Mouse (Mus musculus): ENCODE measurements at regions not wholly inside any gene's neighbourhood (a gene's known extent, or its start where the extent isn't known, plus 50 kb on each side); places are given as distances from the start of the nearest gene placed in this dataset.

DNA sequence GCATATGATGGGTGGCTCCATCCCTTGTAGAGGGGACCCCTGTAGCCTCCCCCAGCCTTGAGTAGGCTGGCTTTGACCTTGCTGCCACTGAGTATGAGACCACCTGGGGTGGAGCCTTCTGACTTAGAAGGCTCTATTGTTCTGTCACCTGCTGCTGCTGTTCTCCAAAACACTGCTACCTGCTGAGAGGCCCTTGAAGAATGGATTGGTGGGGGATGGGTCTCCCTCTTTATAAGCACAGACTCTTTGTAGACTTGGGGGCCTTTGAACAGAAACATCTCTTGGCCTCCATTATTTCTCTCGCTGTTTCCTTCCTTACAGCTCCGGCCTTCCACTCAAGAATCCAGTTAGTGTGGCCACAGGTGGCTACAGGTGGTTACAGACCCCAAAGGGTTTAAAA is 576.1 kb upstream of the 4930452B06Rik start:
- ATAC-seq (no peak), DNase-seq (ENCODE audit: low spot score) (no peak)
- Histone ChIP-seq H3K4me2 (ENCODE audit: low read length) (no peak overlapping the region), H3K27me3 (replicated peaks; ENCODE audit: control insufficient read depth, insufficient read depth, low read length) (no peaks in the 10 kb centered on the region), H3K9me3 (replicated peaks; ENCODE audit: control insufficient read depth, low read length) (no peaks in the 10 kb centered on the region), H3K36me3 (ENCODE audit: control insufficient read depth, insufficient read depth, low read length) (no peaks in the 10 kb centered on the region), H3K9ac (ENCODE audit: low read length) (no peak overlapping the region), H3K4me1 (ENCODE audit: control insufficient read depth, insufficient read depth, low read length) (no peaks in the 10 kb centered on the region), H3K4me3 (ENCODE audit: low read depth, low read length) (no peak overlapping the region), H3K27ac (ENCODE audit: low read depth, low read length) (no peak overlapping the region)
- WGBS, result 14% methylated on average over 2 of the region's 2 CpGs

- 71% methylated on average over 6 of the region's 6 CpGs for WGBS
- ATAC-seq (peak; percentile 61; the same call in 1 of the 2 replicates), DNase-seq (ENCODE audit: low spot score) (peak; percentile 56)
- Histone ChIP-seq H3K9ac (ENCODE audit: low read length) (no peak overlapping the region), H3K4me1 (ENCODE audit: control insufficient read depth, insufficient read depth, low read length) (no peaks in the 10 kb centered on the region), H3K27ac (ENCODE audit: low read depth, low read length) (no peak overlapping the region), H3K4me2 (ENCODE audit: low read length) (no peak overlapping the region), H3K4me3 (ENCODE audit: low read depth, low read length) (no peak overlapping the region), H3K36me3 (ENCODE audit: control insufficient read depth, insufficient read depth, low read length) (no peaks in the 10 kb centered on the region), H3K27me3 (replicated peaks; ENCODE audit: control insufficient read depth, insufficient read depth, low read length) (no peaks in the 10 kb centered on the region), H3K9me3 (replicated peaks; ENCODE audit: control insufficient read depth, low read length) (no peaks in the 10 kb centered on the region)
Measured at GRCm38 (mm10) chr14:9227670-9228069, 561.6 kb upstream of the 4930452B06Rik start.

GRCm38 (mm10) chr14:9200246-9200645 is 534.2 kb upstream of the 4930452B06Rik start:
- no peak overlapping the region for H3K9ac ChIP-seq (ENCODE audit: low read length)
- 89% methylated on average over 2 of the region's 2 CpGs for WGBS
- no peak overlapping the region for H3K4me2 ChIP-seq (ENCODE audit: low read length)
- no peaks in the 10 kb centered on the region for H3K9me3 ChIP-seq (replicated peaks; ENCODE audit: control insufficient read depth, low read length)
- H3K36me3 ChIP-seq (ENCODE audit: control insufficient read depth, insufficient read depth, low read length), result no peaks in the 10 kb centered on the region
- ATAC-seq (no peak), DNase-seq (ENCODE audit: low spot score) (peak; percentile 16)
- H3K27ac ChIP-seq (ENCODE audit: low read depth, low read length), result no peak overlapping the region
- H3K4me1 ChIP-seq (ENCODE audit: control insufficient read depth, insufficient read depth, low read length), result no peaks in the 10 kb centered on the region
- H3K4me3 ChIP-seq (ENCODE audit: low read depth, low read length), result no peak overlapping the region
- H3K27me3 ChIP-seq (replicated peaks; ENCODE audit: control insufficient read depth, insufficient read depth, low read length), result no peaks in the 10 kb centered on the region

GRCm38 (mm10) chr14:9192122-9192769 is 526.2 kb upstream of the 4930452B06Rik start:
- no peak overlapping the region for H3K4me3 ChIP-seq (ENCODE audit: low read depth, low read length)
- ATAC-seq (no peak), DNase-seq (ENCODE audit: low spot score) (no peak)
- H3K36me3 ChIP-seq (ENCODE audit: control insufficient read depth, insufficient read depth, low read length), result no peaks in the 10 kb centered on the region
- no peaks in the 10 kb centered on the region for H3K9me3 ChIP-seq (replicated peaks; ENCODE audit: control insufficient read depth, low read length)
- WGBS, result 87% methylated on average over 4 of the region's 4 CpGs
- no peaks in the 10 kb centered on the region for H3K4me1 ChIP-seq (ENCODE audit: control insufficient read depth, insufficient read depth, low read length)
- no peaks in the 10 kb centered on the region for H3K27me3 ChIP-seq (replicated peaks; ENCODE audit: control insufficient read depth, insufficient read depth, low read length)
- no peak overlapping the region for H3K9ac ChIP-seq (ENCODE audit: low read length)
- H3K4me2 ChIP-seq (ENCODE audit: low read length), result no peak overlapping the region
- H3K27ac ChIP-seq (ENCODE audit: low read depth, low read length), result no peak overlapping the region

- no peak overlapping the region for H3K9ac ChIP-seq (ENCODE audit: low read length)
- H3K36me3 ChIP-seq (ENCODE audit: control insufficient read depth, insufficient read depth, low read length), result no peaks in the 10 kb centered on the region
- WGBS, result 77% methylated on average over 3 of the region's 3 CpGs
- no peak overlapping the region for H3K4me3 ChIP-seq (ENCODE audit: low read depth, low read length)
- no peak overlapping the region for H3K4me2 ChIP-seq (ENCODE audit: low read length)
- no peaks in the 10 kb centered on the region for H3K9me3 ChIP-seq (replicated peaks; ENCODE audit: control insufficient read depth, low read length)
- H3K27ac ChIP-seq (ENCODE audit: low read depth, low read length), result no peak overlapping the region
- H3K27me3 ChIP-seq (replicated peaks; ENCODE audit: control insufficient read depth, insufficient read depth, low read length), result no peaks in the 10 kb centered on the region
- H3K4me1 ChIP-seq (ENCODE audit: control insufficient read depth, insufficient read depth, low read length), result no peaks in the 10 kb centered on the region
- ATAC-seq (no peak), DNase-seq (ENCODE audit: low spot score) (no peak)
Measured at GRCm38 (mm10) chr14:9191664-9192063, 525.6 kb upstream of the 4930452B06Rik start.

DNA sequence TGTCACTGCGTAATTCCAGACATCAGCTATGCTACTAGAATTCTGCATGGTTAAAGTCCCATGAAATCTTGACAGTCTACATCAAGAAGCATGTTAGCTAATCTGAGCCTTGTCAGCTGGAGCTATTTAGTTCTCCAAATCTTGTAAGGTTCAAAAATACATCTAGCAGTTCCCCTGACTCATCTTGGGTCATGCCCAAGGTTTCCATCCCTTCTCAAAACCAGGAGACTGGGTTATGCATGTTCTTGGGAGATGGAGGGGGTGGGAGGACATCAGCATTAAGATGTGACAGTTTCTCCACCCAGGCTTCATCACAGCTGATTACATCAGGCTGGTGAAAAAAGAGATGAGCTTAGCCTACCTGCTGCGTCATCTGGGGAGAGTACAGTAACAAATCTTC is 495.3 kb upstream of the 4930452B06Rik start:
- no peak for DNase-seq (ENCODE audit: low spot score)
- no peak overlapping the region for H3K4me2 ChIP-seq (ENCODE audit: low read length)
- H3K4me1 ChIP-seq (ENCODE audit: control insufficient read depth, insufficient read depth, low read length), result no peaks in the 10 kb centered on the region
- H3K27me3 ChIP-seq (replicated peaks; ENCODE audit: control insufficient read depth, insufficient read depth, low read length), result no peaks in the 10 kb centered on the region
- no peaks in the 10 kb centered on the region for H3K9me3 ChIP-seq (replicated peaks; ENCODE audit: control insufficient read depth, low read length)
- H3K27ac ChIP-seq (ENCODE audit: low read depth, low read length), result no peak overlapping the region
- 96% methylated on average over 2 of the region's 2 CpGs for WGBS
- H3K36me3 ChIP-seq (ENCODE audit: control insufficient read depth, insufficient read depth, low read length), result no peaks in the 10 kb centered on the region
- no peak overlapping the region for H3K9ac ChIP-seq (ENCODE audit: low read length)
- H3K4me3 ChIP-seq (ENCODE audit: low read depth, low read length), result no peak overlapping the region
- no peak for ATAC-seq

DNA sequence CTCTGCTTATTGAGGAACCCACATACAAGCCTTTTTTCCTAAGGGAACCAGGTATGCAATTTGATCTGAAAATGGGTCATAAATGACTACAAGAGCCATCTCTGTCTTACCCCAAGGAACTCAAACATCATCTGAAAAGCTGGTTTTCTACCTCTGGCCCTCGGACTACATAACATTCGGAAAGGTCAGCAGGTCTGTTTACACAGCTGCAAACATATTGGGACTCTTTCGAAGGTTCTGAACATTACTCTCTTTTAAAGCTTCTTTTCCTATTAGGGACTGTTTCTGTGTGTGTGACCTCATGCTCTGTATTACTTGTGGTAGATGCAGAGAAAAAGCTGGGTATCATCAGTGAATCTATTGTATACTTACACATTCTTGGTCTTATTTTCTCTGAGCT is 491.9 kb upstream of the 4930452B06Rik start:
- ATAC-seq (no peak), DNase-seq (ENCODE audit: low spot score) (no peak)
- Histone ChIP-seq H3K4me2 (ENCODE audit: low read length) (no peak overlapping the region), H3K4me1 (ENCODE audit: control insufficient read depth, insufficient read depth, low read length) (no peaks in the 10 kb centered on the region), H3K27me3 (replicated peaks; ENCODE audit: control insufficient read depth, insufficient read depth, low read length) (no peaks in the 10 kb centered on the region), H3K4me3 (ENCODE audit: low read depth, low read length) (no peak overlapping the region), H3K9ac (ENCODE audit: low read length) (no peak overlapping the region), H3K9me3 (replicated peaks; ENCODE audit: control insufficient read depth, low read length) (no peaks in the 10 kb centered on the region), H3K36me3 (ENCODE audit: control insufficient read depth, insufficient read depth, low read length) (no peaks in the 10 kb centered on the region), H3K27ac (ENCODE audit: low read depth, low read length) (no peak overlapping the region)
- 93% methylated on average over 3 of the region's 3 CpGs for WGBS

DNA sequence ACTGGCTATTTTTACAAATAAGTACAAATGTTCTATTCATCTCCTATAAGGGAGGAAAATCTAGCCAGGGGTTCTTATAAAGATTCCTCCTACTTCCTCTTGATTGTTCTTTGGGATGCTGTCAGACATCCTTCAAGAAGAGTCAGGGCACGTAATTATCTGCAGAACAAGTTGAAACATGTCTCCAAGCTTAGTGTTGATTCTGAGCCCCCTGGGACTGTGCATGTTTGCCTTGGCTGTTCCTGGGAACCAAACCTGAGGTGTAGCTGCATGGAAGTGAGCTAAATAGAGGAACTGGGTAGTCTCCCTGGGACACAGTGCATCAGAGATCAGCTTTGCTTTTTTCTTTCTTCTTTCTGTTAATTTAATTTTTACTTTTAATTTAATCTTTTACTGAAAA is 484.8 kb upstream of the 4930452B06Rik start:
- DNase-seq (ENCODE audit: low spot score) (peak; percentile 25), ATAC-seq (no peak)
- Histone ChIP-seq H3K9ac (ENCODE audit: low read length) (no peak overlapping the region), H3K36me3 (ENCODE audit: control insufficient read depth, insufficient read depth, low read length) (no peaks in the 10 kb centered on the region), H3K27me3 (replicated peaks; ENCODE audit: control insufficient read depth, insufficient read depth, low read length) (no peaks in the 10 kb centered on the region), H3K27ac (ENCODE audit: low read depth, low read length) (no peak overlapping the region), H3K9me3 (replicated peaks; ENCODE audit: control insufficient read depth, low read length) (no peaks in the 10 kb centered on the region), H3K4me1 (ENCODE audit: control insufficient read depth, insufficient read depth, low read length) (no peaks in the 10 kb centered on the region), H3K4me2 (ENCODE audit: low read length) (no peak overlapping the region), H3K4me3 (ENCODE audit: low read depth, low read length) (no peak overlapping the region)
- WGBS, result 72% methylated on average over 1 of the region's 1 CpGs

DNA sequence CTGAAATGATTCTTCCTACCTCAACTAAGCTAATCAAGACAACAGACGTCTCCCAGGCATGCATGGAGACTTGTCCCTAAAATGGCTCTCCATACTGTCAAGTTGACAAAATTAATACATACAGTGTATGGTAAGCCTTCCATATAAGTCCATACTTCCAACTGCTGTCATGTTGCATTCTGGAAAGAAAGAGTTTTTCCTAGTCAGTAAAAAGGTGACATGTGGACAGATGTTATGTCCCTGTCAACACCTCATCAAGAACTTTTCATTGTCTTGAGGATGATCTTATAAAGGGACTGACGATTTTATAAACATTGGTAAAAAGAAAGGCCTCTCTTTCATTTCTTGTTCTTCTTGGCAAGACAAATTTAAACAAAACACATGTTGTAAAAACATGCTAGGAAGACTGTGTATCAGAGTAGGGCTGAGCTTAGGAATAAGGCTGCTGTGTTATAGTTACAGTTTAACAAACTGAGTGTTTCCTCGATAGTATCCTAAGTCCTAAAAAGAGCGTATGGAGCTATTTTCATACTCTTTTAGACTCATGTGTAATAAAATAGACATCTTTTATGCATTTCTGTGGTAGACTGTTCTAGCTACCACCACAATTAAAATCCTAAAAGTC is 480.7 kb upstream of the 4930452B06Rik start:
- WGBS, result 87% methylated on average over 4 of the region's 4 CpGs
- H3K4me2 ChIP-seq (ENCODE audit: low read length), result no peak overlapping the region
- DNase-seq (ENCODE audit: low spot score), result no peak

More for the DNA sequence above, 480.7 kb upstream of the 4930452B06Rik start:
- no peaks in the 10 kb centered on the region for H3K4me1 ChIP-seq (ENCODE audit: control insufficient read depth, insufficient read depth, low read length)
- H3K9me3 ChIP-seq (replicated peaks; ENCODE audit: control insufficient read depth, low read length), result no peaks in the 10 kb centered on the region
- no peaks in the 10 kb centered on the region for H3K27me3 ChIP-seq (replicated peaks; ENCODE audit: control insufficient read depth, insufficient read depth, low read length)
- no peak overlapping the region for H3K4me3 ChIP-seq (ENCODE audit: low read depth, low read length)
- H3K36me3 ChIP-seq (ENCODE audit: control insufficient read depth, insufficient read depth, low read length), result no peaks in the 10 kb centered on the region
- no peak overlapping the region for H3K9ac ChIP-seq (ENCODE audit: low read length)
- ATAC-seq, result no peak
- H3K27ac ChIP-seq (ENCODE audit: low read depth, low read length), result no peak overlapping the region

All from forebrain, embryonic 14.5 days (tissue).